Mouse (Mus musculus) liver (tissue): Measurements from ENCODE around the gene Olfr1090.

Source experiments
- DNase-seq: peaks from one replicate; pipeline ENCODE4 v3.0.0-alpha.2; 2020; ENCODE audit warnings: mixed read lengths

Gene Olfr1090

GRCm38 (mm10) chr2:86758893-86759292, at the start of gene Olfr1090:
TSS of gene Olfr1090 (minus strand) at chr2:86758993.
- DNase-seq, result no peak

- no peak for DNase-seq
These were observed 23.4 kb upstream of the Olfr1090 start, which contains the start of gene Olfr1093 for GRCm38 (mm10) chr2:86782179-86782578. TSS of gene Olfr1093 (plus strand) at chr2:86782479.

GRCm38 (mm10) chr2:86761050-86761449, 2.3 kb upstream of the Olfr1090 start:
- no peak for DNase-seq

GRCm38 (mm10) chr2:86733601-86734000, 25.2 kb downstream of the Olfr1090 start, which contains the start of gene Olfr1089:
TSS of gene Olfr1089 (minus strand) at chr2:86733701.
- no peak for DNase-seq
